Mouse (Mus musculus) cortical plate, adult 2 months (tissue): ENCODE measurements around the gene Rc3h2. TPM values are rescaled to one million over a fixed set of nuclear protein-coding genes. Genes with fewer than 3 reads are reported as not detected.
A peak's percentile ranks its signal among the peaks of the same experiment; 100 is the strongest.

Experiments used
- H3K27ac ChIP-seq: fragments of 200-500 bp; 2 replicates; pipeline ENCODE4 v1.5.1; 2012; ENCODE audit warnings: low read length, control low read depth, inconsistent platforms; ENCODE audit not compliant: insufficient read depth
- H3K4me1 ChIP-seq: fragments of 200-500 bp; 2 replicates; pipeline ENCODE4 v1.6.1; 2011; ENCODE audit warnings: low read length; ENCODE audit not compliant: control insufficient read depth, insufficient read depth
- H3K4me3 ChIP-seq: fragments of 200-500 bp; 2 replicates; pipeline ENCODE4 v1.5.1; 2011; ENCODE audit warnings: mild to moderate bottlenecking, low read length, control low read depth; ENCODE audit not compliant: insufficient read depth
- CTCF ChIP-seq: fragments of 200-500 bp; IDR thresholded peaks from 2 replicates; pipeline ENCODE4 v1.5.1; 2011; ENCODE audit warnings: mild to moderate bottlenecking, control low read depth, low read length; ENCODE audit not compliant: insufficient read depth; ENCODE audit errors: extremely low read depth
- POLR2A ChIP-seq: fragments of 200-500 bp; IDR thresholded peaks from 2 replicates; pipeline ENCODE4 v1.6.1; 2011; ENCODE audit warnings: mild to moderate bottlenecking, low read length, control low read depth; ENCODE audit not compliant: insufficient read depth; ENCODE audit errors: extremely low read depth
- polyA plus RNA-seq: library from polyadenylated mRNA; depleted of rRNA; stranded (reverse); fragments of >200 nt; gene quantifications from 2 replicates; pipeline ENCODE4 v1.2.3, GENCODE M21; 2012; rRNA removed

The Rc3h2 gene
- polyA plus RNA-seq, 1 experiment: 25.2 TPM

- Histone ChIP-seq H3K27ac (no peak overlapping the region), H3K4me1 (peaks cover 3% of the 10 kb centered on the region), H3K4me3 (no peak overlapping the region)
- TF ChIP-seq POLR2A: no peak
Measured at GRCm38 (mm10) chr2:37355571-37355970, 67.1 kb downstream of the Rc3h2 start.

GRCm38 (mm10) chr2:37351671-37352070, 71.0 kb downstream of the Rc3h2 start:
- no peak for TF ChIP-seq CTCF
- no peak for TF ChIP-seq POLR2A
- H3K4me1 ChIP-seq: peaks cover 3% of the 10 kb centered on the region
- no peak overlapping the region for H3K27ac ChIP-seq
- H3K4me3 ChIP-seq: no peak overlapping the region

- TF ChIP-seq POLR2A (no peak), CTCF (peak; percentile 61)
- Histone ChIP-seq H3K27ac (no peak overlapping the region), H3K4me1 (no peaks in the 10 kb centered on the region)
Measured at GRCm38 (mm10) chr2:37338497-37339187, 84.1 kb downstream of the Rc3h2 start.

GRCm38 (mm10) chr2:37333321-37333720, 89.4 kb downstream of the Rc3h2 start:
- Histone ChIP-seq H3K4me3 (no peak overlapping the region), H3K4me1 (no peaks in the 10 kb centered on the region), H3K27ac (no peak overlapping the region)
- TF ChIP-seq POLR2A: no peak
- TF ChIP-seq CTCF: no peak

More at GRCm38 (mm10) chr2:37338497-37339187, 84.1 kb downstream of the Rc3h2 start:
- no peak overlapping the region for H3K4me3 ChIP-seq

GRCm38 (mm10) chr2:37326215-37326614, 96.5 kb downstream of the Rc3h2 start, which contains the start of gene Olfr368:
Gene Olfr368, plus strand, starts transcription at chr2:37326515.
- no peaks in the 10 kb centered on the region for H3K4me1 ChIP-seq
- TF ChIP-seq POLR2A (no peak), CTCF (no peak)
- no peak within 1 kb of the TSS for H3K27ac ChIP-seq
- H3K4me3 ChIP-seq: no peak within 1 kb of the TSS

Other genes with a start within 250 kb of the Rc3h2 start
- not detected in 2 replicates for gene Olfr365, start 234.7 kb downstream of the Rc3h2 start, polyA plus RNA-seq
- not detected in 2 replicates for gene Olfr366, start 211.3 kb downstream of the Rc3h2 start, polyA plus RNA-seq
- not detected in 2 replicates for gene Olfr368, start 96.4 kb downstream of the Rc3h2 start, polyA plus RNA-seq
- gene Pdcl, start 63.6 kb downstream of the Rc3h2 start, polyA plus RNA-seq: 21.5 and 22.1 TPM in 2 replicates
- gene Zbtb26, start 20.2 kb upstream of the Rc3h2 start, polyA plus RNA-seq: 5.7 and 5.8 TPM in 2 replicates
- 7.2 and 7.7 TPM in 2 replicates for gene Zbtb6, start 20.3 kb upstream of the Rc3h2 start, polyA plus RNA-seq
- gene Rabgap1, start 20.4 kb upstream of the Rc3h2 start, polyA plus RNA-seq: 41.7 and 42.6 TPM in 2 replicates
- gene Gpr21, start 93.4 kb upstream of the Rc3h2 start, polyA plus RNA-seq: 1.8 and 2.8 TPM in 2 replicates